Mouse (Mus musculus) ES-E14 (cell line): Measurements from ENCODE around the gene Prune1. TPM values are rescaled to one million over a fixed set of nuclear protein-coding genes. Genes with fewer than 3 reads are reported as not detected.

Experiments used
- DNase-seq: peaks from one replicate; pipeline ENCODE4 v3.0.0-alpha.2; 2013; ENCODE audit warnings: low read depth, low spot score
- H3K27ac ChIP-seq: 2 replicates; pipeline ENCODE4 v1.5.1; 2012; ENCODE audit warnings: low read depth, mild to moderate bottlenecking, low read length, moderate library complexity, mixed read lengths; ENCODE audit not compliant: poor library complexity, insufficient read depth, severe bottlenecking
- H3K36me3 ChIP-seq: 2 replicates; pipeline ENCODE4 v1.6.1; 2012; ENCODE audit warnings: mild to moderate bottlenecking, low read length, moderate library complexity, mixed read lengths; ENCODE audit not compliant: control insufficient read depth, poor library complexity, insufficient read depth, severe bottlenecking
- H3K4me1 ChIP-seq, 2 experiments: fragments of 150-350 bp in 1 of 2; sonication (generic) in 1 of 2; 2 replicates each; pipeline ENCODE4 v1.6.1; 2012; ENCODE audit warnings: low read length in 2 of 2, mild to moderate bottlenecking in 1 of 2, mixed read lengths in 1 of 2; ENCODE audit not compliant: control insufficient read depth in 2 of 2, insufficient read depth in 2 of 2, poor library complexity in 1 of 2
- H3K4me3 ChIP-seq, 2 experiments: fragments of 150-350 bp in 1 of 2; sonication (generic) in 1 of 2; 2 replicates each; pipeline ENCODE4 v1.5.1; 2012; ENCODE audit warnings: low read length in 2 of 2, low read depth in 1 of 2, mild to moderate bottlenecking in 1 of 2, mixed read lengths in 1 of 2; ENCODE audit not compliant: insufficient read depth in 1 of 2, poor library complexity in 1 of 2, severe bottlenecking in 1 of 2
- H3K9ac ChIP-seq: 2 replicates; pipeline ENCODE4 v1.6.1; 2012; ENCODE audit warnings: low read depth, mild to moderate bottlenecking, low read length, mixed read lengths; ENCODE audit not compliant: poor library complexity, insufficient read depth, severe bottlenecking
- H3K9me3 ChIP-seq: fragments of 150-350 bp; sonication (generic); 2 replicates; pipeline ENCODE4 v1.6.1; 2012; ENCODE audit warnings: low read depth, mild to moderate bottlenecking, low read length; ENCODE audit not compliant: control insufficient read depth, insufficient read depth
- CHD2 ChIP-seq: IDR thresholded peaks from 2 replicates; pipeline ENCODE4 v1.6.1; 2014; ENCODE audit warnings: mild to moderate bottlenecking, low read depth, low read length, inconsistent platforms
- HCFC1 ChIP-seq: IDR thresholded peaks from 2 replicates; pipeline ENCODE4 v1.6.1; 2012; ENCODE audit warnings: low read length, inconsistent platforms, borderline replicate concordance; ENCODE audit not compliant: insufficient read depth
- MAFK ChIP-seq: IDR thresholded peaks from 2 replicates; pipeline ENCODE4 v1.6.1; 2014; ENCODE audit warnings: mild to moderate bottlenecking, low read depth, low read length, inconsistent platforms; ENCODE audit not compliant: insufficient read depth
- ZC3H11A ChIP-seq: IDR thresholded peaks from 2 replicates; pipeline ENCODE4 v1.6.1; 2012; ENCODE audit warnings: low read depth, mild to moderate bottlenecking, inconsistent platforms, low read length, borderline replicate concordance
- ZNF384 ChIP-seq: IDR thresholded peaks from 2 replicates; pipeline ENCODE4 v1.6.1; 2012; ENCODE audit warnings: low read depth, low read length, inconsistent platforms
- in situ Hi-C, 2 experiments: fragments of 600-800 bp; cut with MboI; formaldehyde crosslinking; loops; one replicate each; pipeline ENCODE4 v1.15.1; 2025; ENCODE audit warnings: low sequenced_read_pairs in 2 of 2, inconsistent platforms in 1 of 2; ENCODE audit not compliant: unreplicated experiment in 2 of 2
- total RNA-seq: library from RNA; depleted of rRNA; stranded (reverse); fragments of 300-350 nt; gene quantifications from 2 replicates; pipeline ENCODE4 v1.2.3, GENCODE M21; 2012

The Prune1 gene
- total RNA-seq, 1 experiment: 26.4 TPM

GRCm38 (mm10) chr3:95317414-95318080, 35.7 kb upstream of the Prune1 start:
- peak overlapping the region; percentile 78 for H3K27ac ChIP-seq
- peaks cover 8 to 13% of the 10 kb centered on the region in 2 experiments; a peak in 2 of 4 replicates for H3K4me1 ChIP-seq
- in situ Hi-C loops: no loop called here
- TF ChIP-seq MAFK (no peak), ZNF384 (no peak), ZC3H11A (no peak), CHD2 (no peak)
- H3K9me3 ChIP-seq: no peaks in the 10 kb centered on the region
- H3K4me3 ChIP-seq: peak overlapping the region; percentile 37 to 52
- peaks cover 23% of the 10 kb centered on the region for H3K36me3 ChIP-seq
- H3K9ac ChIP-seq: peak overlapping the region; percentile 67; the same call in 1 of the 2 replicates
- peak; percentile 81 for DNase-seq

- no peak for DNase-seq
- Histone ChIP-seq H3K36me3 (peaks cover 10% of the 10 kb centered on the region), H3K27ac (peak overlapping the region; percentile 80), H3K4me1 (peaks cover 8 to 13% of the 10 kb centered on the region in 2 experiments; a peak in 2 of 4 replicates), H3K4me3 (peak overlapping the region; percentile 91 to 93), H3K9me3 (no peaks in the 10 kb centered on the region), H3K9ac (peak overlapping the region; percentile 94)
- TF ChIP-seq ZC3H11A (no peak), HCFC1 (no peak), MAFK (no peak), ZNF384 (no peak), CHD2 (no peak)
- in situ Hi-C loops: no loop called here
Measured at GRCm38 (mm10) chr3:95315844-95316550, 34.1 kb upstream of the Prune1 start.

GRCm38 (mm10) chr3:95315094-95315843, 33.4 kb upstream of the Prune1 start:
- DNase-seq: peak; percentile 65
- in situ Hi-C loops: no loop called here
- H3K4me1 ChIP-seq: peaks cover 8 to 12% of the 10 kb centered on the region in 2 experiments; a peak in 2 of 4 replicates
- H3K9ac ChIP-seq: peak overlapping the region; percentile 94
- peak overlapping the region; percentile 80 for H3K27ac ChIP-seq
- TF ChIP-seq ZC3H11A: peak; percentile 3; the same call in 1 of the 2 replicates
- TF ChIP-seq HCFC1: peak; percentile 23; the same call in 1 of the 2 replicates
- no peak for TF ChIP-seq MAFK
- TF ChIP-seq CHD2: no peak
- TF ChIP-seq ZNF384: no peak
- H3K4me3 ChIP-seq: peak overlapping the region; percentile 91 to 93
- no peaks in the 10 kb centered on the region for H3K9me3 ChIP-seq
- peaks cover 3% of the 10 kb centered on the region; the same call in 1 of the 2 replicates for H3K36me3 ChIP-seq

GRCm38 (mm10) chr3:95314486-95315093, 32.7 kb upstream of the Prune1 start, which contains the start of gene Cers2:
Gene Cers2, plus strand, starts transcription at chr3:95314791.
- H3K9me3 ChIP-seq: no peaks in the 10 kb centered on the region; the same call in 1 of the 2 replicates
- no peaks in the 10 kb centered on the region for H3K36me3 ChIP-seq
- no peak for TF ChIP-seq ZC3H11A
- TF ChIP-seq ZNF384: no peak
- no peak for TF ChIP-seq HCFC1
- peak within 1 kb of the TSS; percentile 94 for H3K9ac ChIP-seq
- peaks cover 8 to 10% of the 10 kb centered on the region in 2 experiments; a peak in 2 of 4 replicates for H3K4me1 ChIP-seq
- H3K27ac ChIP-seq: peak within 1 kb of the TSS; percentile 80
- DNase-seq: no peak
- in situ Hi-C loops: no loop called here
- peak within 1 kb of the TSS; percentile 91 to 93 for H3K4me3 ChIP-seq
